Mouse (Mus musculus) cerebellum, postnatal 36 days (tissue): ENCODE results near the gene 1700042G07Rik.
A peak's percentile ranks its signal among the peaks of the same experiment; 100 is the strongest.

ENCODE experiments used
- DNase-seq, 2 experiments: peaks; one replicate each; pipeline ENCODE4 v3.0.0; 2021 to 2022; ENCODE audit warnings: mixed read lengths in 2 of 2

The 1700042G07Rik gene

DNA sequence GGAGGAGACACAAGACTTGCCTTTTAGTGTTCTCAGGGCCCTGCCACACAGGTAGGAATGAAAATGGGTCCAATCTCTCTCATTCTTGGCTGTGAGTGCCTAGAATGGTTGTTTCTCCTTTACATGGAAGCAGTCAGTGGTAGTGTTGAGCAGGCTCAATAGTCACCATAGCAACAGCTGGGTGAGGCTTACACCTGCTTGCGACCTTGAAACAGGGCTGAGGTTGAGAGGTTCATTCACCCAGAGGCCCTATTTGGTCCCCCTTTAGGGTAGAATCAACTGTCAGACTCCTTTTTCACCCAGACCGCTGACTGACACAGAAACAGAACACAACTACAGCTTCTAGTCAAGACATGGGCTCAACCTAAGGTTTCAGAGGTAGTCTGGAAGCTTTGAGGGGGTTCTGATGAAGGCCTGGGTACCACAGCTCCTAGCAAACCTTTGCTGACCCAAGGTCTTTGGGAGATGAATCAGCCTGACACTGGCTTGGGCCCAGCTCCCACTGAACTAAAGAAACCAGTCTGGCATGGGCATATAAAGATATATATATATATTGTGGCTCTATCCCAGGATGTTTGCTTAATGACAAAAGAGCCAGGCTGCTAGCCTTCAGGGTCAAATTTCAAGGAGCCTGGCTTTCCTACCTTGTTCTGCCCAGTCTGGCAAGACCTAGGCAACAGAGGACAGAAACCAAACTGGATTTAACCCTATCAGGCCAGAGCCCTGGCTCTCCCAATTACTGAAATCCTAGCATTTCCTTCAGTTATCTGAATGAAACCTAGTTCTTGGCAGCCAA, 8.2 kb upstream of the 1700042G07Rik start:
- DNase-seq: no peak

DNA sequence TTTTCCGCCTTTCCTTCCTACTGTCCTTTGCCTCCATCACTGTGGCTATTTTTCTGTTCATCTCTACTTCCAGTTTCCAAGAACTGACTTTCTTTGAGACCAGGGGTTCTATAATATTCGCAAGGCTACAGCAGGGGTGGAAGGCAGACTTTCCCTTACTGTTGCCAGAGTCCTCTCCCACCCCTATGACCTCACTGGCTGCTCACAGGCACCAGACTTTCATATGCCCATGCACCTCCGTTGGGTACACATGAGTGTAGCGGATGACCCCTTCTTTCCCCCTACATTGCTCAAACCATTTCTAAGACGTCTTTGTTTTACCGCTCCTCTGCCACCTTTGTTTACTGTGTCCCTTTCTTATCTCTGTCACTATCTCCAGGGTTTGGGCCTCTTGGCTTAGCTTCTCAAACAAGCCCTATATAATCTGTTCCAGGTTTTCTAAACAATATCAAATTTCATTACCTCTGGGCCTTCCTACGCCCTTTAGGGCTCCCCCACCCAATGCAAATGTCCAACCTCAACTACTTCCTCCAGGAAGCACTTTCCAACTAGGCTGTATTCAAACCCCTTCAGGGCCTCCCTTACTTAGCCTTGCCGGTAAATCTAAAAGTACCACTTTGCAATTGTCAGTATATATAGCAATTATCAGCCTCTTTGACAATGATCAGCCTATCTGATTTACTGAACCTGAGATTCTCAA, 7.3 kb upstream of the 1700042G07Rik start:
- DNase-seq: no peak

DNA sequence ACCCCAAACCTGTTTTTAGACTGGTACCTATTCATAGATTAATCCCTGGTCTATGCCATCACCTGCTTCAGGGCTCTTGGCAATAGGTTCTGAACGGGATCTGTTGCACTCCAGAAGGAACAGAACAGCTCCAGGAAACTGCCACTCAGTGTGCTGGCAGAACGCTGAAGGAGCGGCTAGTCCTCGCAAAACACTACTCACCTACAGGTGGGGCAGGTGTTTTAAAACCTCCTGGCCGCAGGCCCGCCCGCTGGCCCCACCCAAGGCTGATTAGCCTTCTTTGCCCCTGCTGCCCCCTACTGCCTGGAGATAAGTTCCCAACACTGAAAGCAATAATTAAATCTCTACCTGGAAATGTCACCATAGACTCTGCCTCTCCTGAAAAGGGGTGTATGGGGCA, 5.8 kb upstream of the 1700042G07Rik start, which contains the start of gene Tspan1:
Gene Tspan1, minus strand, starts transcription at position 198 of the 400 bp plus-strand sequence.
- DNase-seq: peak; percentile 49 to 52

DNA sequence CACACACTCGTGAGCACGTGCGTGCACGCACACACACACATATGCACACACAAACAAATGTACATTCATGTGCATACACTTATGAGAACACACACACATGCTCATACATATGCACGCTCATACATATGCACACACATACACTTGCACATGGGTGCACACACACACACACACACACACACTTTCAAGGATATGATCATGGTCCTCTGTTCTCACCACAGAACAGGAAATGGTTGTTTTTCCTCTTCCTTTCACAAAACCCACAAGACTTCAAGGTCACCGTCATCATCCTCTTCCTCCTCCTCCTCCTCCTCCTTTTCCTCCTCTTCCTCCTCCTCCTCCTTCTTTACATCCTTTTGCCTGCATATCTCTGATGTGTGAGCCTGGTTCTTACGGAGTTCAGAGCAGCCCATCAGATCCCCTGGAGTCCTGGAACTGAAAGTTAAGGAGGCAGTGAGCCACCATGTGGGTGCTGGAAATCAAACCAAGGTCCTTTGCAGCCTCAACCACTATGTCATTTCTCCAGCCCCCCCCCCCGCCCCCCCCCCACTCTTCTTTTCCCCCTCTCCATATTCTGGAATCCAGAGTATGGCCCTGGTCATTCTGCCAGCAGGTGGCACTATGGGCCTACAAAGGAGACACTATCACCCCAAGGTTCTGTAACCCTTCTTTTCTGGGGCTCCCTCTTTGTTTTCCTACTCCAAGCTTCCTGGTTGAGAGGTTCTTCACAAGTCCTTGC, 4.4 kb upstream of the 1700042G07Rik start:
- peak; percentile 87 to 91 for DNase-seq

DNA sequence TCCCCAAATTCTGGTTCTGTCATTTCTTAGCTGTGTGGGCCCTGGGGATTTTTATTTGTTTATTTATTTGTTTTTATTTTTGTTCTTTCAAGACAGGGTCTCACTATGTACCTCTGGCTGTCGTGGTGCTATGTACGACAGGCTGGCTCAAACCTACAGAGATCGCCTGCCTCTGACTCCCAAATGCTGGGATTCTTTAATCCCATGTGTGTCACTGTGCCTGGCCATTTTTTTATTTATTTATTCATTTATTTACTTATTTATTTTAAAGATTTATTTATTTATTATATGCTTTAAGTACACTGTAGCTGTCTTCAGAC, 3.9 kb upstream of the 1700042G07Rik start:
- DNase-seq: no peak

DNA sequence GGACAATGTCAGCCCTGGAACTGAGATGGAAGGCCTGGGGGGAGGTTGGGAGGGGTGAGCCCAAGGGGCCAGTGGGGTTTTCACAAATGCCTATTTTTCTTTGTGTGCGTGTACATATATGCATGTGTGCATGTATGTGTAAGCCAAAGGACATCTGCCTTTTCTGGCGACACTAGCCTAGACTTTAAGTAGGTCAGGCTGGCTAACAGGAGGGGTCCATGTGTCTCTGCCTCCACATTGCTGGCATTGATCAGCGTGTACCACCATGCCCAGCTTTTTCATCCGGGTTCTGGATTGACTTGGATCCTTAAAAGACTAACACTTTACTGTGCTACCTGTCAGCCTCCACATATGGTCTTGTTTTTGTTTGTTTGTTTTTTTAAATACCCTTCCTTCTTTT, 580 bp downstream of the 1700042G07Rik start:
- DNase-seq: peak in 1 of 2 experiments; percentile 33

DNA sequence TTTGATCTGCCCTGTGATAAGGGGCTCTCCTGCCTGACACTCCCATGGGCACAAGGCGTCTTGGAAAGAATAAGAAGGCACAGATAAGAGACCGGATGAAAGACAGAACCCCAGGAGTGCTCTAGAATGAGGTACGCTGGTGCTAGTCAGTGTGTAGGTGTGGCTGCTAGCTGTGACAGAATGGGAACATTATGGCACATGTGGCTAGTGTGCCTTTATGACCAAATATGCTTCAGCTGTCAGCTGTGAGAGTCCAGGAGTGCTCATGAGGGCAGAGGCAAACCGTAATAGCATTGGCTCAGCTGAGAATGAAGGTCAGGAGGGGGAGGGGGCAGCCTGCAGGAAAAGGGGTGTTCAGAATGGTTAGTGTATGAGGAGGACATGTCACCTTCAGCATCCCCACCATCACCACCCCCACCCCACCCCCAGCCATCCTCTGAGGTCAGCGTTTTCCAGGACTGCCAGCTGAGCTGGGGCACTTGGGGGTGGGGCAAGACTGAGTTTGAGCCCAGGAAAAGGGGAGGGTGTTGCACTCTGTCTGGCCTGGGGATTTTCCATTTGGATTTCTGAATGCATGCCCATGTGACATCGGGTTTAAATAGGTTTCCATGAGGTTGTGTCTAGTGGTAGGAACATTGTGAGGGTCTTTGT, 1.4 kb downstream of the 1700042G07Rik start:
- DNase-seq: peak; percentile 76 to 77

DNA sequence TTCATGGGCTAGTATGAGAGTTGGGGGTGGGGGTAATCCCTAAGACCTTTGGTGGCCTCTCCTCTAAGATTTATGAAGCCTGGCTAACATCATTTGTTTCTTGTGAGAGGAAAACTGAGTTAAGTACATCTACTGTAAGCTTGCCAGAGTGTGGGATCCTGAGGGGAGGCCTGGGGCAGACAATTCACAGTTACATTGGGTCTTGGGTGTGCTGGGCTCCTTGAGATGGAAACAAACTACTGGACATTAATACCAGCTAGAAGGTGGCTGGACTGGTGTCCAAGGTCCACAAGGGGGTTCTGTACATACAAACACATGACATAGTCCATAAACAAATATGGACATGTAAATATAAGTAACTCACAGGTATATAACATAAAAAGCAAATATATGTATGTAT, 2.0 kb downstream of the 1700042G07Rik start:
- peak; percentile 28 to 53 for DNase-seq

DNA sequence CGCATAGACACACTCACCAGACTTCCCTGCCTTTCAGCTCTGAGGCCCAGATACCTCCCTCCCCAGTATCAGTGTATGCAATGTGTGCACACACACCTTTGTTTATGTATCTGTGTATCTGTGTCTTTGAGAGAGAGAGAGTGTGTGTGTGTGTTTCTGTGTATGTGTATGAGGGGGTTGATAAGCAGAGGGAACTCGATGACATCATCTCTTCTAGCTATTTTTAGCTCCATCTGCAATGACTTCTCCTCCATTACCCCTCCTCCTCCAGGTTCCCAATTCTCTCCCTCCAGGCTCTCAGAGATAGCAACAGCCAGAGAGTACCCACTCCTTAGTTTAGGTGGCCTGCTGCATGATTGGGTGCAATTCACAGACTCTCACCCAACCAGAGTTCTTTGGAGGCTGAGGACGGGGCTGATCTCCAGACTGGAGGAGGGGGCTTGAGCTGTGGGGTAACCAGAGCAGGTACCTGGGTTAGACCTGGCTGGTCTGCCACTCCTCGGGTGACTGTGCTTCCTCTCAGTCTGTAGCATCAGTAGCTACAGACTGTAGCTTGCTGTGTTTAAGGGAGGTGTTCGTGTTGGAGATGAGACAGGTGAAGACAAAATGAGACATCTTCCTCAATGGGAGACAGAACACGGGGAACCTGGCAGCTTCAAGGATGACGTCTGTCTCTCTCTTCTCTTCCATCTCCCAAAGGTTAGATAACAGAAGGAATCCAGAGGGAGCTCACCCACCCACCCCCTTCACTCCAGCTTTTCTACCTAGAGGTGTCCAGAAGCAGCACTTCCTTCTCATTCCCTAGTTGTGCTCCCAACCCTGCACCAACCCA, 2.8 kb downstream of the 1700042G07Rik start:
- DNase-seq: peak; percentile 68 to 79

DNA sequence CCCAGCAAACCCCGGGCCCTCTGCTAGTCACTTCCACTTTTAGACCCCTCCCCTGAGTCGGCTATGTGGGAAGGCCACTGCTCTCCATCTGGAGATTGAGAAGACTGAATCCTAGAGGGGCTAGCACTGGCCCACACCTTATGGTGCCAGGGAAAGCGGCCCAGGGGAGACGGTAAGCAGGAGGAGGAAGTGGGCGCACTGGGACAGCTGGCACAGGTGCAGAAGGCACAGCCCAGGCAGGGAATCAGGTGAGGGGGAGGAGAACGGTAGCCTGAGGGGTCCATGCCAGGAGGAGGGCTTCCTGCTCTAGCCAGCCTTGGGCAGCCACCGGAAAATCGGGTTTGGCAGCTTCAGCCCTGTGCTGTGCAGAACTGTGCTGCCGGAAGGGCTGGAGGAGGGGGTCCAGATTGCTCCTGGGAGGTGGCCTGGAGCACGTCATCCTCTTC, 3.4 kb downstream of the 1700042G07Rik start:
- peak; percentile 98 to 99 for DNase-seq

DNA sequence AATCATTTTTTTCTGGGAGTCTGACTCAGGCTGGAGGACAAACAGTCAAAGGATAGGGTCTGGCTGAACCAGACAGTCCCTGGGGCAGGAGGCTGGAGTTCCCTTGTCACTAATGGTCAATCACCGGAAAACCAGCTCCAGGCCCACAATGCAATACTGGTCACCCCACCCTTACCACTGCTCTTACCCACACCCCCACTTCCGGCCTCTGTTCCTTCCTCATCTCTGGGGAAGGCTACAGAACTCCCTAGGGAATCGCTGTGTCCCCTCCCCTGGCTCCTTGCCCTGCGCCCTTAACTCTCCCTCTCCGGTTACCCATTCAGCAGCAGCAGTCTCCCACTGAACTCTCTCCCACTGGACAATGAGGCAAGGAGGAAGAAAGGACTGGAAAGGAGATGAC, 4.0 kb downstream of the 1700042G07Rik start:
- DNase-seq: peak; percentile 56 to 67

DNA sequence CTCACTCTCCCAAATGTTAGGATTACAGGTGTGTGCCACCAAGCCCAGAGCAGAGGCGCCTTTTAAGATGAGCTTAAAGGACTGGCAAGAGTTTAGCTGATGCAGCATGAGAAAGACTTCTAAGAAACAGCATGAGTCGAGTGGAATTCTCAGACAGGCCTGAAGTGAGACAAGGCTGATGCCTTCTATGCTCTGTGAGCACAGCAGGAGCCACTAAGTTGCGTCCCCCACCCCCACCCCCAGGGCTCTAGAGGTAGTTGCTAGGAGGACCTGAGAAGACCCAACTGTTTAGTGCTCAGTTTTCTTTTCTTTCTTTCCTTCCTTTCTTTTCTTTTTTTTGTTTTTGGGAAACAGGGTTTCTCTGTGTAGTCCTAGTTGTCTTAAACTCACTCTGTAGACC, 8.9 kb downstream of the 1700042G07Rik start:
- no peak for DNase-seq

DNA sequence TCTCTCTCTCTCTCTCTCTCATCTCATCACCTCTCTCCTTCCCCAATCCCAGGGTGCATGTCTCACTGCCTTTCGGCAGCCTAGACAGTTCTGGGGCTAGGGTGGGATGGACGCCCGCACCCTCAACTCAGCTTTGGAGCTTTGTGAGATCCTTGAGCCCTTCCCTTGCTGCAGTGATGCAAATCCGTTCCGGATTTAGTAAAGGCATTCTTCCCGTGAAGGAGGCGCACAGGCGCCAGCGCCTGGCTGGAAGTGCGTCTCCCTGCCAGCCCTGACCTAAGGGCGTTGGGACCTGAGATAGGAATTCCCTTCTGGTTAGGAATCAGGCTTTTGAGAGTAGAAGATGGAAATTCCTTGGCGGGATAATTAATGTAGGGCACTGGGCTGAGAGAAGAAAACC, 9.6 kb downstream of the 1700042G07Rik start:
- peak; percentile 72 to 77 for DNase-seq

DNA sequence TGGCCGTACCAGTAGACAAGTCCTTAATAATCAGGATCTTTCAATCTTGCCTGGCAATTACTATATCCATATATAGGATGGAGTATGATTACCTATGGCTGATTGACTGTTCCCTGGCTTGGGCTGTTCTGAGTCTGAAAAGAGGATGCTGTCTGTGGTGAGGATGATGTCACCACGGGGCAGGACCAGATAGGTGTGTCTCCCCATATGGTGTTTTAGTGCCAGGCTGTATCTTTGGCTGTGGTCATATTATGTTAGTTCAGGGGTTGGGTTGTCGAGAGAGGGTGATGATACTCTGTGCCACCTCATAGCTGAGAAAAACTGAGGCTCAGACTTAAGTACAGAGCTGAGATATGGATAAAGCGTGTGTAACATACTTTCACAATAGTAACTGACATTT, 11.9 kb downstream of the 1700042G07Rik start:
- peak in 1 of 2 experiments; percentile 31 for DNase-seq

DNA sequence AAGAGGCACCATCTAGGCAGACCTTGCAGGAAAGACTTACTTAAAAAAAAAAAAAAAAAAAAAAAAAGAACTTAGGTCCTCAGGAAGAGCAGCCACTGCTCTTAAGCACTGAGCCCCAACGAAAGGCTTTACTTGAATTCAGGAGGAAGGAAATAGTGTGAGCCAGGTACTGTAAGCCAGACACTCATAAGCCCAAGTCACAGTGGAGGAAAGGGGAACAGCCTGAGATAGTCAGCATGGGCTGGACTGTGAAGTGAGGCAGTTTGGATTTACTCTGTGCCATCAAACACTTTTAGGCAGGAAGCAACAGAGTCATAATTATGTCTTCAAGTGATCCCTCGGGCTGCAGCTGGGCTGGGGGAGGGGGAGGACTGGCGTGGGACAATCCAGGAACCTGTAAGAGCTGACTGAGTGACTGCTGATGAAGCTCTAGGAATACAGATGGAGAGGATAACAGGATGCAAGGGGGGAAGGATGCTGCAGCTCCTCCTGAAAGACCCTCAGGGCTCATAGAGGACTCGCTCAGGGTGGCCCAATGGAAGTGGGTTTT, 19.2 kb downstream of the 1700042G07Rik start:
- no peak for DNase-seq

DNA sequence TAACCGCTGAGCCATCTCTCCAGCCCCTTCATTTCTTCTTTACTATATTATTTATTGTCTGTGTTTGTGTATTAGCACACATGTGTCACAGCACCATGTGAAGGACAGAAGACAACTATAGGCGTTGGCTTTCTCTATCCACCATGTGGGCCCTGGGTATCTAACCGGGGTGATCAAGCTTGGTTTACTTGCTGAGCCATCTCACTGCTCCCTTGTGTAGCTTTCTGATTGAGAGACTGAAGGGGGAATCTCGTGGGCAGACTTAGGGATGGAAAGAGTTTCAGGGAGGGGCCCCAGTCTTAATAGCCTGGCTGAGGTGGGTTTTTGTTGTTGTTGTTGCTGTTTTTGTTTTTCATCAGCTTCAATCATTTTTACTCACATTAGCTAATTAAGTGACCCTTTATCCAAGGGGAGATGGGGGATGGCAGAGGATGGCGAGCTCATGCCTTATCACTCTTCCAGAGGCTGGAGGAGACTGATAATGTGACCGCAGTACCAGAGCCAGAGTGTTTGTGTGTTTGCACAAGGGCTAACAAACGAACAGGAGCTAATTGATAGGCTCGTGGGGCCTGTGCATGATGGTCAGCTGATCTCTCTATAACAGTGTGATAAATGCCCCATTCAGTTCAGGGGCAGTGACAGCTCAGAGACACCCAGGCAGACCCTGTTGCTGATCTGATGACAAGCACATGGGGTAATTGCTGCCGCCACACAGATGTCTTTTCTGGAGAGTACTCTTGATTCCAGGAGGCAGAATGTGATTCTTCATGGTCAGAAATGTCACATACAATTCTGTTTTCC, 20.6 kb downstream of the 1700042G07Rik start:
- DNase-seq: no peak

DNA sequence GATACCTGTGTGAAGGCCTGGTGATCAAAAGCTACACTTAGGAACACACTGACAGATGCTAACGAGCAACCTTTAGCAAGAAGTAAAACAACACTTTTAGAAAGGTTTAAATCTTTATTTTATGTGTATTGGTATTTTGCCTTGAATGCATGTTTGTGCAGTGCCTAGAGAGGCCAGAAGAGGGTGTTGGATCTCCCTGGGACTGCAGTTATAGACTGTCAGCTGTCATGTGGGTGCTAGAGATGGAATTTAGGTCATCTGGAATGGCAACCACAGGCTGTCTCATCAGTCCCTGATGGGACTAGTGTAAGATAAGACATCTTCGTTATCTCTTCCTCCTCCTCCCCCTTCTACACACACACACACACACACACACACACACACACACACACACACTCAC, 25.2 kb downstream of the 1700042G07Rik start:
- DNase-seq: peak; percentile 33 to 47

DNA sequence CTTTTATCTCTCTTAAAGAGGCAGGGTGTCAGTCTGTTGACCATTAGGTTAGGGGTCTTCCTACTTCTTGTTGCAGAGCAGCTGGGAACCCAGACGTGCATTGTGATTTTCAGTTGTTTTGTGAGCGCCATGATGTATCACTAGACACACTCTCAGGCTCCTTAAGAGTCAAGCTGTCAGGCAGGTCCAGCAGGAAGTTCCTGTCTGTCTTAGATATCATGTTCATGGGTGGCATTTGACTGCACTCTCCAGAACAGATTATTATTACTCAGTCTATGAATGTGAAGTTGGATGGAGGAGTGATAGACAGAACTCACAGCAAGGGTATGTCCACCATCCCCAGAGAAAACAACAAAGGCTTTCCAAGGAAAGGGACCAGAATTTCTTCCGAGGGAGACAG, 31.2 kb downstream of the 1700042G07Rik start:
- no peak for DNase-seq

DNA sequence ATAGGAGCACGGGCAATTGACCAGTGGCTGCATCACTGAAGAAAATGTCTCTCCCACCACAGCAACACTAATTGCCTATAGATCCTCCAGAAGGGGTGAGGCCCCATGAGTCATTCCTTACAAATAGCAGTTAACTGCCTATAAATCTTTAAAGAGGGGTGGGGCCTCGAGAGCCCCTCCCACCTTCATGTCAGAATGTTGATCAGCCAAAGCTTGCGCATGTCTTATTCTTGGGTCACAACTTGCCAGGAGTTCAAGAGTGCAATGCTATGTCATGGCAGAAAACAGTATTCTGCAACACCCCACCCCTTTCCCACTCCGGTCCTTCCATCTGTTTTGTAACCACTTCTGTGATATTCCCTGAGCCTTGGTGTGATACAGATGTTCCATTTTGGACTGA, 33.4 kb downstream of the 1700042G07Rik start:
- DNase-seq: no peak

DNA sequence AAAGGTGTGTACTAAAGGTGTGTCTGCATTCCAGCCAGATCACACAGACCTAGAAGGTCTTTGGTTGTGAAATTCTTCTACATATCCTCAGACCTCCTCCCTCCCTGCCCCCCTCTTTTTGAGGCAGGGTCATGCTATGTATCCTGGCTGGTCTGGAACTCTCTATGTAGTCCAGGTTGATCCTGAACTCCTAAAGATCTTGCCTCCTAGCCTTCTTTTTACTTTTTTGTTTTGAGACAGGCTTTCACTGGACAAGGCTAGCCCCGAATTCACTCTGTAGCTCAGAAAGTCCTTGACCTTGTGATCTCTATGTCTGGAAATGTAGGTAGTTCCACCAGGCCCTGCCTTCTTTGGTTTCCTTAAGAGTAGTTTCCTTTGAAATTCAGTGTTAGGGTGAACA, 35.7 kb downstream of the 1700042G07Rik start:
- no peak for DNase-seq
